Mouse (Mus musculus) left cerebral cortex, adult 2 months (tissue): ENCODE data around the gene Strn4. TPM values are rescaled to one million over a fixed set of nuclear protein-coding genes. Genes with fewer than 3 reads are reported as not detected.

Source experiments
- DNase-seq, 2 experiments: peaks; one replicate each; pipeline ENCODE4 v3.0.0; 2021 to 2022; ENCODE audit warnings: low spot score in 2 of 2, mixed read lengths in 1 of 2; ENCODE audit errors: extremely low spot score in 1 of 2
- H3K27ac ChIP-seq: fragments of 200-600 bp; 2 replicates; pipeline ENCODE4 v1.8.1; 2022
- H3K4me3 ChIP-seq: fragments of 200-600 bp; 2 replicates; pipeline ENCODE4 v1.8.1; 2022
- CTCF ChIP-seq: fragments of 200-600 bp; IDR thresholded peaks from 2 replicates; pipeline ENCODE4 v1.8.1; 2022; ENCODE audit warnings: antibody characterized with exemption, mild to moderate bottlenecking, moderate library complexity
- intact Hi-C: fragments of 180-260 bp; cut with DNase I; formaldehyde crosslinking; loops from one replicate; pipeline ENCODE4 v1.15.1; 2025
- total RNA-seq, 2 experiments: library from RNA; stranded (reverse); gene quantifications; 2 replicates each; pipeline ENCODE4 v1.2.3; 2021

Strn4 gene
- total RNA-seq, 2 experiments from 2014 or later, result 287 to 321 TPM

DNA sequence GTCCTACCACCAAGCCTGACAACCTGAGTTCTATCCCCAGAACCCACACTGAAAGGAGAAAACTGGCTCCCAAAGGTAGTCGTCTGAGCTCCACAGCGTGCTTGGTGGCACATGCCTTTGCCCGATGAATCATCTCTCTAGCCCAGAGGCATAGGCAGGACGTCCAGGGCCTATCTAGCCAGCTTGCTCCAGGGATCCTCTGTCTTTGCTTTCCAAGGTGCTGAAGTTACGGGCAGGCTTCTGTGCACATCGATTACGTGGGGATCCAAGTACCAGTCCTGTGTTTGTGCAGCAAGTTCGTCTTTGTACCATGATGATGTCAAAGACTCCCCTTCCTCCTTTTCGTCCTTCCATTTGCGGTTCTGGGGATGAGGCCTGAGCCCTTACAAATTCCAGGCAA, 55.9 kb downstream of the Strn4 start:
- no peak overlapping the region for H3K4me3 ChIP-seq
- H3K27ac ChIP-seq, result no peak overlapping the region
- intact Hi-C loops, result no loop called here
- DNase-seq, result no peak
- TF ChIP-seq CTCF, result no peak

DNA sequence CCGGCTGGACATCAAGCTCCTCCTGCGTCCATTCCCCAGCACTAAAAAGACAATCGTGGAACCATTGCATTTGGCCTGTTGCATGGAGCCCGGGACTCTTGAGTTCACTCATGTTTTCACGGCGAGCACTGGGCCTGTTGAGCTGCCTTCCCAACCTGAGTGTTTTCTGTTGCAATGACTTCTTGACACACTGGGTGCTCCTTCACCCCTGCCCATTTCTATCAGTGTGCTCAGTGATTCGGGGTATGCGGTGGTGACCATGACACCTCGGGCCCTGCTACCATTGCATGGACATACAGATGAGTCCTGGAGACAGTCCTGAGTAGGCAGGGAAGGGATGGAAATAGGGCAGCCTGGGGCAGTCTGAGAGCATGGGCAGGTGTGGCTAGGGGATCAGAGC, 56.8 kb downstream of the Strn4 start:
- no peak overlapping the region for H3K27ac ChIP-seq
- DNase-seq, result no peak
- intact Hi-C loops, result no loop called here
- no peak overlapping the region for H3K4me3 ChIP-seq
- TF ChIP-seq CTCF, result no peak

DNA sequence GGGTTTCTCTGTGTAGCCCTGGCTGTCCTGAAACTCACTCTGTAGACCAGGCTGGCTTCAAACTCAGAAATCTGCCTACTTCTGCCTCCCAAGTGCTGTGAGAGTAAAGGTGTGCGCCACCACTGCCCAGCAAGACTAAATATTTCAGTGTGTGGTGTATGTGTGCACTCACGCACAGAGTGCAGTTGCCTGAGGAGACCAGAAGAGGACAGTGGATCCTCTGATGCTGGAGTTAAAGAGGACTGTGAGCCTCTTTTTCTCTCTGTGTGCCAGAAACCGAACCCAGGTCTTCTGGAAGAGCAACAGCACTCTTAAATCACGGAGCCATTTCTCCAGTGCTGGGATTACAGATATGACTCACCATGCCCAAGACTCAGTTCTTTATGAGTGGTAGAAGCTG, 57.7 kb downstream of the Strn4 start:
- no peak for DNase-seq
- Histone ChIP-seq H3K4me3 (no peak overlapping the region), H3K27ac (no peak overlapping the region)
- intact Hi-C loops, result no loop called here
- no peak; the same call in 1 of the 2 replicates for TF ChIP-seq CTCF

GRCm38 (mm10) chr7:16874190-16874589, 58.5 kb downstream of the Strn4 start:
- DNase-seq, result peak; percentile 78 to 80
- intact Hi-C loops, result loop anchor here (1.0 kb wide), 1 partner anchor 18 kb away; no protein-coding TSS in a partner anchor

DNA sequence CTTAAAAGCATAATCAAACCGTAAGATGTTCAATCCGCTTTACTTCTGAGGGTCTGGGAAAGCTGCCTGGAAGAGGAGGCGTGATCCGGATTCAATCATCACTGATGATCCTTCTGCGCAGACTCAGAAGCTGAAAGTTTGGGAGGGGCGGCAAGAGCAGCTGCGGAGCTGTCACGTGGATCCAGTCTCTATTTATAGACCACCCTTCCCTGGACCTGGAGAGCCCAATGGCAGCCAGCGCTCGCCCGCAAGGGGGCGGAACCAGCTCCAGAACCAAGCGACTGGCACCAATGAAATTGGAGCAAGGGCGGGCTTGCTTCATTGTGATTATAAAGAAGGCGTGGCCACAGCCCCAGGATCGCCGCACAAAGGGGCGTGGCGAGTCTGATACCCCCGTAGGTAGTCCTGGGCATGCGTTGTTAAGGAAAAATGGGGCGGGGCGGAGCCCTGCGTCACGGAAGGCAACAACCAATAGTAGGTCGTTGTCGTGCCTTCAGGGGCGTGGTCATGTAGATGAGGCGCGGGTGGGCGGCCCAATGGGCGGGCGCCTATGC, 59.1 kb downstream of the Strn4 start:
- peak overlapping the region; percentile 96 for H3K4me3 ChIP-seq
- H3K27ac ChIP-seq, result peak overlapping the region; percentile 95
- peak; percentile 99 to 100 for DNase-seq
- intact Hi-C loops, result loop anchor here (1.0 kb wide), 1 partner anchor 17 kb away; no protein-coding TSS in a partner anchor
- TF ChIP-seq CTCF, result peak; percentile 45

More at GRCm38 (mm10) chr7:16874190-16874589, 58.5 kb downstream of the Strn4 start:
- TF ChIP-seq CTCF, result peak; percentile 93
- peak overlapping the region; percentile 34 for H3K4me3 ChIP-seq
- peak overlapping the region; percentile 95 for H3K27ac ChIP-seq

- Histone ChIP-seq H3K4me3 (peak within 1 kb of the TSS; percentile 96), H3K27ac (peak within 1 kb of the TSS; percentile 95)
- no peak for TF ChIP-seq CTCF
- intact Hi-C loops, result no loop called here
- DNase-seq, result no peak
Measured at GRCm38 (mm10) chr7:16875310-16875325, 59.4 kb downstream of the Strn4 start, which contains the start of gene Dact3. Gene Dact3, plus strand, starts transcription at chr7:16875317.

DNA sequence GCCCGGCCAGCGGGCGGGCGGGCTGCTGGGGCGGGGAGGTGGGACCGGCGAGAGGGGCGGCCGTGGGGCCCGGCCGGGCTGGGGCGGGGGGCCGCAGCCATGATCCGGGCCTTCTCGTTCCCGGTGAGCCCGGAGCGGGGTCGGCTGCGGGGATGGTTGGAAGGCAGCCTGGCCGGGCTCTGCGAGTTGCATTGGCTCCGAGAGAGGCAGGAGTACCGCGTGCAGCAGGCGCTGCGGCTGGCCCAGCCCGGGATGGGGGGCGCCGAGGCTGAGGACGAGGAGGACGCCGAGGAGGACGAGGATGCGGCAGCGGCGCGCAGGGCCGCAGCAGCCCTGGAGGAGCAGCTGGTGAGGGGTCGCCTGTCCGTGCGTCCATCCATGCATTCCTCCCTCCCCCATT, 59.6 kb downstream of the Strn4 start:
- intact Hi-C loops, result no loop called here
- no peak for DNase-seq
- Histone ChIP-seq H3K27ac (peak overlapping the region; percentile 94), H3K4me3 (peak overlapping the region; percentile 96)
- TF ChIP-seq CTCF, result no peak

GRCm38 (mm10) chr7:16876006-16876405, 60.3 kb downstream of the Strn4 start:
- Histone ChIP-seq H3K27ac (peak overlapping the region; percentile 94), H3K4me3 (peak overlapping the region; percentile 96)
- DNase-seq, result no peak
- intact Hi-C loops, result no loop called here
- no peak for TF ChIP-seq CTCF

- Histone ChIP-seq H3K27ac (peak overlapping the region; percentile 51; the same call in 1 of the 2 replicates), H3K4me3 (peak overlapping the region; percentile 96)
- intact Hi-C loops, result no loop called here
- DNase-seq, result no peak
- TF ChIP-seq CTCF, result no peak
Measured at GRCm38 (mm10) chr7:16876608-16877007, 60.9 kb downstream of the Strn4 start.

- intact Hi-C loops, result no loop called here
Measured at GRCm38 (mm10) chr7:16877717-16878116, 62.0 kb downstream of the Strn4 start.

GRCm38 (mm10) chr7:16879796-16880547, 64.3 kb downstream of the Strn4 start:
- TF ChIP-seq CTCF, result no peak

More at GRCm38 (mm10) chr7:16877717-16878116, 62.0 kb downstream of the Strn4 start:
- no peak for DNase-seq
- Histone ChIP-seq H3K27ac (no peak overlapping the region), H3K4me3 (no peak overlapping the region)
- TF ChIP-seq CTCF, result peak; percentile 29

DNA sequence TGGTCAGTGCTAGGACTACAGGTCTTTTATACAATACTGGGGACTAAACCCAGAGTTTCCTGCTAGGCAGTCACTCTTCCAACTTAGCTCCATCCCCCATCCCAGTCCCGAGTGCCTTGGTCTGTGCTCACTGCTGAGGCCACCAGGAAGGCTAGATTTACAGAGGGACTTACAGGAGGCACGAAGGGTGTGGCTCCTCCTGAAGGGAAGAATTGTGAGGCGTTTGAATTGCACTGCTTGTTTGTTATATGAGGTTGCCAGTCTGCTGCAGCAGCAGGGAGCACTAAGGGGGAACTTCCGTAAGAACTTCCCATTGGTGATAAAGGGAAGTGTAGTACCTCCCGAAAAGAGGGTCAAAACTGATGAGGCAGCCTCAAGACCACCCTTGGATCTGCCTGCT, 64.9 kb downstream of the Strn4 start:
- no peak overlapping the region for H3K4me3 ChIP-seq
- peak overlapping the region; percentile 32; the same call in 1 of the 2 replicates for H3K27ac ChIP-seq
- no peak for TF ChIP-seq CTCF
- no peak for DNase-seq
- intact Hi-C loops, result loop anchor here (10.0 kb wide), 1 partner anchor 136 kb away; no protein-coding TSS in a partner anchor

More at GRCm38 (mm10) chr7:16879796-16880547, 64.3 kb downstream of the Strn4 start:
- DNase-seq, result no peak
- intact Hi-C loops, result loop anchor here (10.0 kb wide), 1 partner anchor 135 kb away; no protein-coding TSS in a partner anchor
- peak overlapping the region; percentile 32; the same call in 1 of the 2 replicates for H3K27ac ChIP-seq
- no peak overlapping the region for H3K4me3 ChIP-seq

- TF ChIP-seq CTCF, result no peak
- intact Hi-C loops, result loop anchor here (10.0 kb wide), 1 partner anchor 138 kb away; no protein-coding TSS in a partner anchor
- Histone ChIP-seq H3K27ac (no peak overlapping the region), H3K4me3 (no peak overlapping the region)
- DNase-seq, result no peak
Measured at GRCm38 (mm10) chr7:16883162-16883561, 67.5 kb downstream of the Strn4 start.
